Mouse (Mus musculus): ENCODE results near the gene Tmem164.

DNA sequence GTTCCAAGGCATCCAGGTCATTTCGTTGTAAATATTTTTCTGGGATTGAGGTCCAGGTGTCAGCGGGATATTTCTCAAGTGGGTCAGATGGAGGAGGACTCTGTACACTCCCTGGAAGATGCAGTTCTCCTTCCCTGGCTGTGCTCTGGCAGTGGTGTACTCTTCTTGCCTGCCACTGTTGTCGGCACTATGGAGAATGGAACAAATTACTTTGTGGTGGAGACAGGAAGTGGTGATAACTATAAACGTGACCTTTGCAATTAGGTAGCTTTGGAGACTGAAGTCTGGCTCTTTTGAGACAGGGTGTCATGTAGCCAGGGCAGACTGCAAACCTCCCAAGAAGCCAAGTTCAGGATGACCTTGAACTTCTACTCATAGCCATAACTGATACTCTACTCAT is 55.9 kb downstream of the Tmem164 start:
- no peak for TF ChIP-seq CTCF (IDR thresholded peaks at IDR 0.05; ENCODE audit: control insufficient read depth, insufficient read depth, insufficient read length)
- no peak for TF ChIP-seq USF1 (IDR thresholded peaks at IDR 0.05; ENCODE audit: low read depth)
